Mouse (Mus musculus) cortical plate, adult 2 months (tissue): ENCODE data around the gene Glo1.

Experiments used
- CTCF ChIP-seq: fragments of 200-500 bp; IDR thresholded peaks from 2 replicates; pipeline ENCODE4 v1.5.1; 2011; ENCODE audit warnings: mild to moderate bottlenecking, control low read depth, low read length; ENCODE audit not compliant: insufficient read depth; ENCODE audit errors: extremely low read depth
- POLR2A ChIP-seq: fragments of 200-500 bp; IDR thresholded peaks from 2 replicates; pipeline ENCODE4 v1.6.1; 2011; ENCODE audit warnings: mild to moderate bottlenecking, low read length, control low read depth; ENCODE audit not compliant: insufficient read depth; ENCODE audit errors: extremely low read depth

GRCm38 (mm10) chr17:30553027-30553937 lies 73.4 kb downstream of the Glo1 start:
- TF ChIP-seq CTCF (no peak), POLR2A (no peak)
